Mouse (Mus musculus) CH12.LX (cell line): ENCODE measurements around the gene Birc2. TPM values are rescaled to one million over a fixed set of nuclear protein-coding genes. Genes with fewer than 3 reads are reported as not detected.

ENCODE experiments used
- DNase-seq: peaks from one replicate; pipeline ENCODE4 v3.0.0-alpha.2; 2013; ENCODE audit errors: extremely low read depth
- H3K27ac ChIP-seq: 2 replicates; pipeline ENCODE4 v1.5.1; 2012; ENCODE audit warnings: low read depth, mild to moderate bottlenecking, control low read depth, moderate library complexity; ENCODE audit not compliant: insufficient read depth
- H3K27me3 ChIP-seq: replicated peaks from 2 replicates; pipeline ENCODE3; 2012; ENCODE audit warnings: inconsistent platforms
- H3K36me3 ChIP-seq, 2 experiments: replicated peaks in 1 of 2; 2 replicates each; pipeline versions ENCODE3 to v1.6.1; 2012; ENCODE audit warnings: inconsistent platforms in 1 of 2, low read length in 1 of 2, mild to moderate bottlenecking in 1 of 2, mixed read lengths in 1 of 2, moderate library complexity in 1 of 2; ENCODE audit not compliant: control insufficient read depth in 1 of 2, insufficient read depth in 1 of 2
- H3K4me1 ChIP-seq, 2 experiments: 2 replicates each; pipeline ENCODE4 v1.6.1; 2012; ENCODE audit warnings: inconsistent platforms in 1 of 2, moderate library complexity in 1 of 2; ENCODE audit not compliant: insufficient read depth in 2 of 2, control insufficient read depth in 1 of 2
- H3K4me2 ChIP-seq: 2 replicates; pipeline ENCODE4 v1.6.1; 2012; ENCODE audit warnings: low read depth, mild to moderate bottlenecking, control low read depth; ENCODE audit not compliant: poor library complexity, insufficient read depth, severe bottlenecking
- H3K4me3 ChIP-seq, 3 experiments: fragments of 150-350 bp in 1 of 3; sonication (generic) in 1 of 3; replicated peaks in 1 of 3; 2 replicates each; pipeline versions ENCODE3 to v1.5.1; 2011 to 2012; ENCODE audit warnings: low read depth in 2 of 3, low read length in 2 of 3, mild to moderate bottlenecking in 2 of 3, moderate library complexity in 2 of 3, control low read depth in 1 of 3, improper control_type of control experiment in 1 of 3, inconsistent platforms in 1 of 3, mixed read lengths in 1 of 3; ENCODE audit not compliant: poor library complexity in 1 of 3
- H3K79me2 ChIP-seq: replicated peaks from 2 replicates; pipeline ENCODE4 v1.6.1; 2012; ENCODE audit warnings: mild to moderate bottlenecking, moderate library complexity; ENCODE audit not compliant: control insufficient read depth, poor library complexity, insufficient read depth, severe bottlenecking; ENCODE audit errors: extremely low read depth
- H3K9ac ChIP-seq: 2 replicates; pipeline ENCODE4 v1.6.1; 2012; ENCODE audit warnings: low read depth, mild to moderate bottlenecking, control low read depth, moderate library complexity; ENCODE audit not compliant: insufficient read depth
- H3K9me3 ChIP-seq: replicated peaks from 2 replicates; pipeline ENCODE3; 2012; ENCODE audit warnings: low read length, inconsistent platforms, mixed read lengths
- BHLHE40 ChIP-seq: IDR thresholded peaks from 2 replicates; pipeline ENCODE4 v1.6.1; 2011; ENCODE audit warnings: mild to moderate bottlenecking, low read depth, low read length, improper control_type of control experiment
- CHD1 ChIP-seq: IDR thresholded peaks from 2 replicates; pipeline ENCODE4 v1.6.1; 2012; ENCODE audit warnings: low read depth, low read length, improper control_type of control experiment, inconsistent platforms
- E2F4 ChIP-seq: IDR thresholded peaks from 2 replicates; pipeline ENCODE4 v1.6.1; 2011; ENCODE audit warnings: low read depth, low read length, improper control_type of control experiment; ENCODE audit not compliant: insufficient replicate concordance
- HCFC1 ChIP-seq: IDR thresholded peaks from 2 replicates; pipeline ENCODE4 v1.6.1; 2012; ENCODE audit warnings: low read depth, mild to moderate bottlenecking, inconsistent platforms, low read length, improper control_type of control experiment
- IRF4 ChIP-seq: IDR thresholded peaks from 2 replicates; pipeline ENCODE4 v1.6.1; 2014; ENCODE audit warnings: low read depth, mild to moderate bottlenecking, inconsistent platforms, low read length, improper control_type of control experiment
- JUND ChIP-seq: conservative IDR thresholded peaks from 2 replicates; pipeline ENCODE4 v1.6.1; 2011; ENCODE audit warnings: low read depth, low read length, improper control_type of control experiment
- KAT2A ChIP-seq: IDR thresholded peaks from 2 replicates; pipeline ENCODE4 v1.6.1; 2012; ENCODE audit warnings: low read length, improper control_type of control experiment, inconsistent platforms; ENCODE audit not compliant: insufficient replicate concordance
- MAX ChIP-seq: IDR thresholded peaks from 2 replicates; pipeline ENCODE4 v1.6.1; 2011; ENCODE audit warnings: low read length, improper control_type of control experiment
- MEF2A ChIP-seq: IDR thresholded peaks from 2 replicates; pipeline ENCODE4 v1.6.1; 2014; ENCODE audit warnings: low read depth, mild to moderate bottlenecking, inconsistent platforms, low read length, improper control_type of control experiment, borderline replicate concordance
- MYC ChIP-seq: IDR thresholded peaks from 2 replicates; pipeline ENCODE4 v1.6.1; 2011; ENCODE audit warnings: low read depth, mild to moderate bottlenecking, improper control_type of control experiment, low read length
- NELFE ChIP-seq: IDR thresholded peaks from 2 replicates; pipeline ENCODE4 v1.6.1; 2011; ENCODE audit warnings: low read depth, low read length, improper control_type of control experiment
- PAX5 ChIP-seq: IDR thresholded peaks from 2 replicates; pipeline ENCODE4 v1.6.1; 2012; ENCODE audit warnings: low read length, inconsistent platforms, mixed read lengths
- USF2 ChIP-seq: conservative IDR thresholded peaks from 2 replicates; pipeline ENCODE4 v1.6.1; 2011; ENCODE audit warnings: low read depth, low read length, improper control_type of control experiment
- ZC3H11A ChIP-seq: IDR thresholded peaks from 2 replicates; pipeline ENCODE4 v1.6.1; 2012; ENCODE audit warnings: low read depth, mild to moderate bottlenecking, inconsistent platforms, low read length, improper control_type of control experiment
- ZMIZ1 ChIP-seq: IDR thresholded peaks from 2 replicates; pipeline ENCODE4 v1.6.1; 2012; ENCODE audit warnings: low read depth, mild to moderate bottlenecking, inconsistent platforms, low read length, improper control_type of control experiment
- dilution Hi-C: fragments of 300-500 bp; cut with MboI; formaldehyde crosslinking; loops from 2 replicates; pipeline ENCODE4 v1.14.3; 2020; ENCODE audit warnings: low sequenced_read_pairs; ENCODE audit not compliant: extremely low pct_unique_long_range_greater_than_20kb, extremely low pct_ligation_motif_present
- in situ Hi-C: fragments of 300-500 bp; cut with MboI; formaldehyde crosslinking; loops from 3 replicates; pipeline ENCODE4 v1.14.3; 2019; ENCODE audit warnings: low sequenced_read_pairs, low pct_ligation_motif_present, low pct_unique_long_range_greater_than_20kb, mixed read lengths
- polyA plus RNA-seq: library from polyadenylated mRNA; unstranded; fragments of >175 nt; gene quantifications from 2 replicates; pipeline ENCODE4 v1.2.1, GENCODE M21; 2012; ENCODE audit warnings: low read depth; ENCODE audit not compliant: insufficient read length
- total RNA-seq, 2 experiments: library from RNA; depleted of rRNA; stranded (reverse); fragments of 300-350 nt in 1 of 2; fragments of >200 nt in 1 of 2; gene quantifications; 2 replicates each; pipeline ENCODE4 v1.2.3; 2012 to 2014

The Birc2 gene
- total and polyA plus RNA-seq, 3 experiments = 43.4 to 134 (median 94.7) TPM

GRCm38 (mm10) chr9:7872775-7873439 lies 36.0 kb upstream of the Birc2 start, which contains the start of gene Birc3 (continued):
- peak; percentile 79 for TF ChIP-seq IRF4
- peak; percentile 90 for TF ChIP-seq ZMIZ1
- no peak for TF ChIP-seq ZC3H11A
- peak; percentile 68 for TF ChIP-seq JUND
- TF ChIP-seq HCFC1 = peak; percentile 56
- peak; percentile 97 for TF ChIP-seq BHLHE40
- no peak for TF ChIP-seq PAX5
- TF ChIP-seq KAT2A = 0 out of 2 replicates have a peak, but pooled peaks have one; percentile 67
- TF ChIP-seq E2F4 = no peak
- TF ChIP-seq USF2 = no peak
- peak; percentile 86 for TF ChIP-seq MAX
- TF ChIP-seq MYC = peak; percentile 86

- peak; percentile 58 for DNase-seq
- Histone ChIP-seq H3K27me3 (no peaks in the 10 kb centered on the region), H3K4me2 (peak overlapping the region; percentile 85), H3K36me3 (peaks cover 24 to 36% of the 10 kb centered on the region in 2 experiments), H3K4me1 (peaks cover 13 to 29% of the 10 kb centered on the region in 2 experiments; a peak in 3 of 4 replicates), H3K27ac (peak overlapping the region; percentile 89), H3K9me3 (peaks cover 33% of the 10 kb centered on the region), H3K4me3 (peak overlapping the region; percentile 63 to 90 (median 65)), H3K9ac (peak overlapping the region; percentile 97), H3K79me2 (peaks cover 32% of the 10 kb centered on the region)
- dilution Hi-C loops = no loop called here
- TF ChIP-seq NELFE = peak; percentile 14; the same call in 1 of the 2 replicates
- no peak for TF ChIP-seq MEF2A
- TF ChIP-seq CHD1 = no peak; the same call in 1 of the 2 replicates
- in situ Hi-C loops = loop anchor here (10.0 to 25.0 kb wide), 2 partner anchors 147 to 660 kb away; no protein-coding TSS in a partner anchor
Measured at GRCm38 (mm10) chr9:7872044-7872774, 35.3 kb upstream of the Birc2 start.
